Mouse (Mus musculus) hindbrain, postnatal 0 days (tissue): ENCODE results near the gene Pds5b. TPM values are rescaled to one million over a fixed set of nuclear protein-coding genes. Genes with fewer than 3 reads are reported as not detected.
"Not testable (repeated sequence)": the region's sequence is repeated elsewhere in the genome, so short reads cannot be mapped to it uniquely, and the experiment has no call there.

Experiments used
- ATAC-seq: fragments of 200-750 bp; cut with Nextera tagmentation; 2 replicates; pipeline ENCODE4 v1.8.0; 2017; ENCODE audit warnings: mild to moderate bottlenecking, moderate TSS enrichment, moderate library complexity
- DNase-seq: peaks from one replicate; pipeline ENCODE4 v3.0.0-alpha.2; 2015; ENCODE audit warnings: low spot score
- H3K27ac ChIP-seq: fragments of 300-500 bp; sonication (generic); 2 replicates; pipeline ENCODE4 v1.5.1; 2014; ENCODE audit warnings: mild to moderate bottlenecking
- H3K27me3 ChIP-seq: fragments of 300-500 bp; sonication (generic); 2 replicates; pipeline ENCODE4 v1.6.1; 2014; ENCODE audit warnings: low read length, mixed read lengths; ENCODE audit not compliant: insufficient read depth
- H3K36me3 ChIP-seq: fragments of 300-500 bp; sonication (generic); 2 replicates; pipeline ENCODE4 v1.6.1; 2014; ENCODE audit warnings: low read length, mixed read lengths; ENCODE audit not compliant: insufficient read depth
- H3K4me1 ChIP-seq: fragments of 300-500 bp; sonication (generic); 2 replicates; pipeline ENCODE4 v1.6.1; 2014; ENCODE audit warnings: antibody characterized with exemption, low read length, mixed read lengths; ENCODE audit not compliant: insufficient read depth
- H3K4me2 ChIP-seq: fragments of 300-500 bp; sonication (generic); 2 replicates; pipeline ENCODE4 v1.6.1; 2014; ENCODE audit warnings: low read depth, mild to moderate bottlenecking, low read length, moderate library complexity, mixed read lengths
- H3K4me3 ChIP-seq: fragments of 300-500 bp; sonication (generic); 2 replicates; pipeline ENCODE4 v1.5.1; 2014; ENCODE audit warnings: low read length
- H3K9ac ChIP-seq: fragments of 300-500 bp; sonication (generic); replicated peaks from 2 replicates; pipeline ENCODE4 v1.6.1; 2014; ENCODE audit warnings: mild to moderate bottlenecking, low read length, moderate library complexity, mixed read lengths
- H3K9me3 ChIP-seq: fragments of 300-500 bp; sonication (generic); 2 replicates; pipeline ENCODE4 v1.6.1; 2016; ENCODE audit warnings: low read length, mixed read lengths
- CTCF ChIP-seq: IDR thresholded peaks from 2 replicates; pipeline ENCODE4 v1.5.1; 2016; ENCODE audit warnings: antibody characterized with exemption, control low read depth, low read depth
- WGBS: fragments of 180-500 bp; shearing (Covaris S2); extraction: QIAGEN DNeasy Blood & Tissue Kit; methylation state at CpG from one replicate; pipeline ENCODE4 v1.1.7; 2014; 5-methylcytosine and 5-hydroxymethylcytosine counted together
- polyA plus RNA-seq: library from polyadenylated mRNA; unstranded; fragments of >200 nt; fragmentation: Nextera tagmentation; extraction: Ambion mirVana; gene quantifications from 2 replicates; pipeline ENCODE4 v1.2.1, GENCODE M21; 2015
- total RNA-seq: library from RNA; depleted of rRNA; stranded (reverse); fragments of >200 nt; gene quantifications from 2 replicates; pipeline ENCODE4 v1.2.3, GENCODE M21; 2014

Pds5b gene
- total and polyA plus RNA-seq, 2 experiments from 2014 or later, result 19.4 to 38.5 TPM

- Histone ChIP-seq H3K36me3 (no peaks in the 10 kb centered on the region), H3K27ac (no peak overlapping the region), H3K9me3 (no peaks in the 10 kb centered on the region), H3K4me3 (no peak overlapping the region), H3K27me3 (no peaks in the 10 kb centered on the region), H3K4me1 (peaks cover 2% of the 10 kb centered on the region; the same call in 1 of the 2 replicates), H3K4me2 (no peak overlapping the region), H3K9ac (no peak overlapping the region)
- WGBS, result 93% methylated on average over 2 of the region's 2 CpGs
- DNase-seq (no peak), ATAC-seq (no peak)
- TF ChIP-seq CTCF, result no peak
These were observed 21.0 kb upstream of the Pds5b start for GRCm38 (mm10) chr5:150652578-150652977.

DNA sequence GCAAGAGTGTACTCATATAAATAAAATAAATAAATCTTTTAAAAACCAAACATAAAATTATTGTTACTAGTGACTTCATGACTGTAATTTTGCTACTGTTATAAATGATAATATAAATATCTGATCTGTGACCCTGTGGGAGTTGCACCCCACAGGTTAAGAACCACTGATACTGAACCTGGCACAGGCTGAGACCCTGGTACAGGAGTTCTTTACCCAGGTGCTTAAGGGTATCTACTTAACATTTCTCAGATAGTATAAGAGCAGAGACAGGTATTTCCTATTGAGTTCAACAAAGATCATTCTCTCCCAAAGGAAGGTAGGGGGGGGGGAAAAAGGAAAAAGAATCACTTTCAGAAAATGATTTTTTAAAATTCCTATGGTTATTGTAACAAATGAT is 19.0 kb upstream of the Pds5b start:
- H3K4me3 ChIP-seq, result no peak overlapping the region
- H3K36me3 ChIP-seq, result no peaks in the 10 kb centered on the region
- no peak for ATAC-seq
- H3K9ac ChIP-seq, result no peak overlapping the region
- H3K27ac ChIP-seq, result no peak overlapping the region
- no peak for TF ChIP-seq CTCF
- no peak overlapping the region for H3K4me2 ChIP-seq
- H3K9me3 ChIP-seq, result no peaks in the 10 kb centered on the region
- H3K4me1 ChIP-seq, result peaks cover 9% of the 10 kb centered on the region
- no peaks in the 10 kb centered on the region for H3K27me3 ChIP-seq
- no peak for DNase-seq

- not testable (repeated sequence) for H3K4me1 ChIP-seq, DNase-seq, H3K27ac ChIP-seq, ATAC-seq, H3K4me3 ChIP-seq, H3K9me3 ChIP-seq, H3K9ac ChIP-seq, H3K27me3 ChIP-seq, H3K4me2 ChIP-seq
- H3K36me3 ChIP-seq, result peaks cover 11% of the 10 kb centered on the region; the same call in 1 of the 2 replicates
- 95% methylated on average over 6 of the region's 6 CpGs for WGBS
These were observed 14.1 kb upstream of the Pds5b start for GRCm38 (mm10) chr5:150659425-150659824.

DNA sequence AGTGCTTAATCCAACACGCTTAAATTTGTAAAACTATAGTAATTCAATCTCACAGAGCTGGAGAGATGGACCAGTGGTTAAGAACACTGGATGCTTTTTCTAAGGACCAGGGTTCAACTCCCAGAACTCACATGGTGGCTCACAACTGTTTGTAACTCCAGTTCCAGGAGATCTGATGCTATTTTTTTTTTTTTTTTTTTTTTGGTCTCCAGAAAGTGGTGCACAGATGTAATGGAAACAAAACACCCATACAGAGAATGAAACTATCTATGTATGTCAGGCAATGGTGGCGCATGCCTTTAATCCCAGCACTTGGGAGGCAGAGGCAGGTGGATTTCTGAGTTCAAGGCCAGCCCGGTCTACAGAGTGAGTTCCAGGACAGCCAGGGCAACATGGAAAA is 13.2 kb upstream of the Pds5b start:
- H3K27me3 ChIP-seq, H3K4me3 ChIP-seq, H3K4me2 ChIP-seq, H3K9me3 ChIP-seq, ATAC-seq, H3K9ac ChIP-seq, H3K27ac ChIP-seq, DNase-seq, H3K4me1 ChIP-seq: not testable (repeated sequence)
- peaks cover 11% of the 10 kb centered on the region; the same call in 1 of the 2 replicates for H3K36me3 ChIP-seq
- 98% methylated on average over 3 of the region's 3 CpGs for WGBS

- Histone ChIP-seq H3K4me2 (0 out of 2 replicates have a peak overlapping the region, but pooled peaks have one; percentile 61), H3K36me3 (peaks cover 11% of the 10 kb centered on the region; the same call in 1 of the 2 replicates)
- not testable (repeated sequence) for DNase-seq, H3K27ac ChIP-seq, H3K4me1 ChIP-seq, H3K27me3 ChIP-seq, H3K9ac ChIP-seq, H3K9me3 ChIP-seq, H3K4me3 ChIP-seq, ATAC-seq
- 93% methylated on average over 7 of the region's 7 CpGs for WGBS
These were observed 9.6 kb upstream of the Pds5b start for GRCm38 (mm10) chr5:150663926-150664325.

DNA sequence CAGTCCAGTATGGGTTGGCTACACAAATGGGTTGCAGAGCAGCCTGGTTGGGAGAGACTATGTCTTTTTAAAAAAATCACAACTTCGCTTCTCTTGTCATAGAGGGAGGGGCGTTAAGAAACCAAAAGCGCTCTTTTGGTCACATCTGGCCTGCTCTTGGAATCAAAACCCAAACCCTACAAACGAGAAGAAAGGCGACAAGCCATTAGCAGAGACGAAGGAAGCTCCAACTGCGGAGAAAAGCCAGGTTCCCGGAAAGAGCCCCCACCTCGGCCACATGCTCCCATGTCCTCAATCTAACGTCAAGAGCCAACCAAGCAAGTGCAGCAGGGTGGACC is 8.8 kb upstream of the Pds5b start:
- Histone ChIP-seq H3K27me3 (no peaks in the 10 kb centered on the region), H3K4me2 (peak overlapping the region; percentile 61), H3K9me3 (no peaks in the 10 kb centered on the region), H3K9ac (peak overlapping the region; percentile 87), H3K27ac (peak overlapping the region; percentile 97), H3K4me1 (no peaks in the 10 kb centered on the region), H3K36me3 (peaks cover 11% of the 10 kb centered on the region; the same call in 1 of the 2 replicates), H3K4me3 (peak overlapping the region; percentile 78)
- TF ChIP-seq CTCF, result no peak
- DNase-seq (no peak), ATAC-seq (no peak)
- 1% methylated on average over 10 of the region's 10 CpGs for WGBS

DNA sequence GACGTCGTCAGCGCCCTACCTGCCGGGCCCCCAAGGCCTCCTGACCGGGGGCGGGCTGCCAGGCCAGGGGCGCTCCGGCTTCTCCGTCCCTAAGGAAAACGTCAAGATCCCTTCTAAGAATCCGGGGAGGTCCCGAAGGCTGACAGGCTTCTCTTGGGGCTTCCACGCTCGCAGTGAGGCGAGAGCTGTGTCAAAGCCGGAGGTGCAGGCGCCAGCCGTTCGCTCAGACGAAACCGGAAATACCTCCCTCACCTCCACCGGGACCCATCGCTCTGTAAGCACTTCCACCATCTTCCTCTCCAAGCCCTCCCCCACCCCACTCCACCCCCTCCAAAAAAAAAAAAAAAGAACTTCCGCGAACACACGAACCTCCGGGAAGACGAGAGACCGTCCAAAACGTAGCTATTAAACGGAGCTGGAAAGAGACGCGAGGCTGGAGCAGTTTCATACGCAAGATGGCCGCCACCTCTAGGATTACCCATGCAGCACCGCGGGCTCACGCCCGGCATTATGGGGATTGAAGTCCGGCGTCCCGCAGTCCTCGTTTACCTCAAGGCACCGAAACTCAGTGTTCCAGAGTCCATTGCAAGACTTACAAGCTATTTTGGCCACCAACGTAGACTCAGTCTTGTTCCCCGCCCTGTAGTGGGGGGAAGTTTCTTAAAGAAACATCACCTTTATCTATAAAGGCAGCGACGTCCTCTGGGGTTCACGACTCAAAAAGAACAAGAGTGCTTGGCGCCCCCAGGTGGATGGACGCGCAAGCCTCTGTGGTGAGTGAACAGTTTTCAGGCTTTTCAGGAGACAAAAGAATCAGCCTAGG is 8.2 kb upstream of the Pds5b start:
- H3K4me1 ChIP-seq, result no peaks in the 10 kb centered on the region
- peak overlapping the region; percentile 97 for H3K27ac ChIP-seq
- H3K36me3 ChIP-seq, result peaks cover 11% of the 10 kb centered on the region; the same call in 1 of the 2 replicates
- no peaks in the 10 kb centered on the region for H3K27me3 ChIP-seq
- ATAC-seq, result peak; percentile 100
- no peaks in the 10 kb centered on the region for H3K9me3 ChIP-seq
- H3K4me2 ChIP-seq, result peak overlapping the region; percentile 61
- DNase-seq, result peak; percentile 99
- H3K9ac ChIP-seq, result peak overlapping the region; percentile 87
- H3K4me3 ChIP-seq, result peak overlapping the region; percentile 78
- WGBS, result under 1% methylated on average over 51 of the region's 52 CpGs
- TF ChIP-seq CTCF, result peak; percentile 90

DNA sequence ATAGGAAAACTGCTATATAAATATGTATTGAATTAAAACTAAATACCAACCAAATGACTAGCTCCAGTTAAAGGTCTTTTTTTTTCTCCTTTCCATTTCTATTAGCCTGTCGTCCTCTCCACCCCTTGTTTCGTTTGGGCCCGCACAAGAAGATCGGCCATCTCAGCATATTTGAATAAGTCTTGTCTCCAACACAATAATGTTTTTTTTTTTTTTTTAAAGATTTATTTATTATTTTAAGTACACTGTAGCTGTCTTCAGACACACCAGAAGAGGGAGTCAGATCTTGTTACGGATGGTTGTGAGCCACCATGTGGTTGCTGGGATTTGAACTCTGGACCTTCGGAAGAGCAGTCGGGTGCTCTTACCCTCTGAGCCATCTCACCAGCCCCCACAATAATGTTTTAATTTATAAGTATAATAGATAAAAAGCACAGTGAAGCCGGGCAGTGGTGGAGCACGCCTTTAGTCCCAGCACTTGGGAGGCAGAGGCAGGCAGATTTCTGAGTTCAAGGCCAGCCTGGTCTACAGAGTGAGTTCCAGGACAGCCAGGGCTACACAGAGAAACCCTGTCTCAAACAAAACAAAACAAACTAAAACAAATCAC is 7.3 kb upstream of the Pds5b start, which contains the start of gene N4bp2l2:
Gene N4bp2l2 (minus strand): TSS at position 51 of the 607 bp plus-strand sequence.
- ATAC-seq, DNase-seq, H3K9me3 ChIP-seq, H3K36me3 ChIP-seq, H3K27me3 ChIP-seq, H3K4me1 ChIP-seq: not testable (repeated sequence)
- peak within 1 kb of the TSS; percentile 61 for H3K4me2 ChIP-seq
- peak within 1 kb of the TSS; percentile 87 for H3K9ac ChIP-seq
- peak within 1 kb of the TSS; percentile 78 for H3K4me3 ChIP-seq
- 89% methylated on average over 8 of the region's 9 CpGs for WGBS
- H3K27ac ChIP-seq, result peak within 1 kb of the TSS; percentile 97
